Mouse (Mus musculus): ENCODE measurements around the gene Ssxb10.
"Not testable (repeated sequence)": the region's sequence is repeated elsewhere in the genome, so short reads cannot be mapped to it uniquely, and the experiment has no call there.

Gene Ssxb10

GRCm38 (mm10) chrX:8327124-8327523, at the start of gene Ssxb10:
Gene Ssxb10 (plus strand): TSS chrX:8327424.
- no peak for DNase-seq

- no peak for DNase-seq
Measured at GRCm38 (mm10) chrX:8288621-8289020, 38.6 kb upstream of the Ssxb10 start.

GRCm38 (mm10) chrX:8309302-8309701, 17.9 kb upstream of the Ssxb10 start:
- DNase-seq, result no peak

- peak; percentile 11 to 20 for DNase-seq
Measured at GRCm38 (mm10) chrX:8314905-8315304, 12.3 kb upstream of the Ssxb10 start.

GRCm38 (mm10) chrX:8366678-8367077, 39.5 kb downstream of the Ssxb10 start, which contains the start of gene Ssxb9:
Gene Ssxb9 (plus strand): TSS chrX:8366978.
- not testable (repeated sequence) for DNase-seq

Data from cerebellum, postnatal 36 days (tissue).